Mouse (Mus musculus): ENCODE measurements around the gene Dmrtc2. TPM values are rescaled to one million over a fixed set of nuclear protein-coding genes. Genes with fewer than 3 reads are reported as not detected.

Dmrtc2 gene
- total RNA-seq, 2 experiments from 2014 or later = not detected

DNA sequence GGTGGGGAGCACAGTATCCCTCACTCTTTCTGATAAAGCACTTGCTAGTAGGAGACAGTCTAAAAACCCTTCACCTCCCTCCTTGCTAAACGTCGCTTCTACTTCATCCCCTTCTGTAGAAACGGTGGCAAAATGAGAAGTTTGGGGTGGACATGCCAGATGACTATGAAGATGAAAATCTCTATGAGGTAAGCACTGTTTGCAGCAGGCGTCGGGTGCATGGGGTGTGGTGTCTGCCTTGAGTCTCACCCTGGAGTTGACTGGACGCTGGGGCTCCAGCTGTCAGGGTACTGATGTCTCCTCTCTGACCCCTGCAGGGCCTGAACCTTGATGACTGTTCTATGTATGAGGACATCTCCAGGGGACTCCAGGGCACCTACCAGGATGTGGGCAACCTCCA lies 31.3 kb downstream of the Dmrtc2 start:
- no peak for ATAC-seq (replicated peaks; ENCODE audit: poor library complexity)

DNA sequence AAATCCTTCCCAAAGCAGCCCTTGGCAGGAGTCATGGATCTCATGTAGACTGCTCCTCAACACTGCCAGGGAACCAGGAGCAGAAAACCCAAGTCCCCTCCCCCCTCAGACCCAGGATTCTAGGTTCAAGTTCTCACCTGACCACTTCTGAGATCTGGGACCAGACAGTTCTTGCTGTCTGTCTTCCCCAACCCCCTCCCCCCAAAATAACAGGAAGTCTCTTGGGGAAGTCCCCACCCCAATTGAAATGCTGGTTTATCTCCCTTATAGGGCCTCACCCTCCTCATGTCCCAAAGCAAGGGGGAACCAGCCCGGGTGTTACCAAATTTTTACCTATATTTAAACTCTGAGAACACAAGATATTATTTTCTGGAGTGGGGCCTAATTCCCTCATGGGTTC lies 32.0 kb downstream of the Dmrtc2 start:
- no peak for ATAC-seq (replicated peaks; ENCODE audit: poor library complexity)

DNA sequence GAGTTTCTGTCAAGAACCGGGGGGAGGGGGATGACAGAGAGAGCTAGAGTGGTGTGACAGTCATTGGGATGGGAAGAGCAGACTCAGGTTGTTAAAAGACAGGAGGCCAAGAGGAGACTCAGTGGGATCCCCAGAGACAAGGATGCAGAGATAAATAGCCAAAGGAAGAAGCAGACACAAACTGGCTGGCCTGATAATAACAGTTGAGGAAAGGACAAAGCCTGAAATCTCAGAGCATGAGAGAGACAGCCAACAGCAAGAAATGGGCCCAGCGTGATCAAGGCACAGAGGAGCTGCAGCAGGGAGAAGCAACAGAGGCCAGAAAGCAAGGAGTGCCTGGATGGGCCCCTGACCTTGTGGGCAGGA lies 32.4 kb downstream of the Dmrtc2 start:
- no peak for ATAC-seq (replicated peaks; ENCODE audit: poor library complexity)

DNA sequence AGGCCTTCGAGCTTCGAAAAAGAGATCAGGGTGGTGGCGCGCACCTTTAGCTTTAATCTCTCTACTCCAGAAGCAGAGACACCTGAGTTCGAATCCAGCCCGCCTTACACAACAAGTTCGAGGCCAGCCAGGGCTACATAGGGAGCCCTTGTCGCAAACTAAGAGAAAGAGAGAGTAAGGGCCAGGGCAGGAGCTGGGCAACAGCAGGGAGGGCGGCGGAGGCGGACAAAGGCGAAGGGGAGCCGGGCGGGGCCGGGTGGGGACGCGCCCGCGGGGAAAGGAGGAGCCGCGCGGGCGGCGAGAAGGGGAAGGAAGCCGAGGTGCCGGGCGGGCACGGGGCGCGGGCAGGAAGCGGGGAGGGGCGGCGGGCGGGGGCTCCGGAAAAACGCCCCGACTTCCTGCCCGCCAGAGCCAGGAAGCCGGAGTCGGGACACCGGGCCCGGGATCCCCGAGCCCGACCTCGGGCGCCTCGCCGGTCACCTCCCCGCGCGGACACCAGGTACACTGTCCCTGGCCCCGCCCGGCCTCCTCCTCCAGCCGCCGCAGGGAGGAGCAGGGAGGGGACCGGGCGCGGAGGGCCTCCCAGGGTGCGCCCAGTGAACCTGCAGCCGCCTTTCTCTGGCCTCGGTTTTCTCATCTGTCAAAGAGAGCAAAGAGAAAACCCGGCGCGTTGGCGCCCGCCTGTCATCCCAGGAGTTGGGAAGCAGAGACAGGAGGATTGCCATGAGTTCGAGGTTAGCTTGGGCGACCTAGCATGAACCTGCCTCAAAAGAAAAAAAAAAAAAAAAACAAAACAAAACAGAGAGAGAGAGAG lies 33.0 kb downstream of the Dmrtc2 start, which contains the start of gene Arhgef1:
Gene Arhgef1, plus strand, starts transcription at position 283 of the 814 bp plus-strand sequence.
- peak; percentile 15; the same call in 1 of the 2 replicates for ATAC-seq (replicated peaks; ENCODE audit: poor library complexity)

DNA sequence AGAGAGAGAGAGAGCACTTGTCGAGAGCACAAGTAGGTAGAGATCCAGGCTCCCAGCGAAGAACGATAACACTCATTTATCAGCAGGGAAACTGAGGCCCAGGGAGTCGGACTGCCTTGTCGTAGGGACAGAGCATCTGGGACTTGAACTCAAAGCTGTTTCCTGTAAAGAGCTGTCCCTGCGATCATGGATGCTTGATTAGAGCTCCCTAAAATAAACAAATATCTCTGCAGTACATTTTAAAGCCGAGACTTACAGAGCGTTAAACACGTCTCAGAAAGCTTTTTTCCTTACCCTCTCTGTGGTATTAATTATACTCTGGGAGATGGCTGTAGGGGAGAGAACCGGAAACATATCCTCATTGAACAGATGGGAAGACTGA lies 33.6 kb downstream of the Dmrtc2 start:
- ATAC-seq (replicated peaks; ENCODE audit: poor library complexity) = no peak

DNA sequence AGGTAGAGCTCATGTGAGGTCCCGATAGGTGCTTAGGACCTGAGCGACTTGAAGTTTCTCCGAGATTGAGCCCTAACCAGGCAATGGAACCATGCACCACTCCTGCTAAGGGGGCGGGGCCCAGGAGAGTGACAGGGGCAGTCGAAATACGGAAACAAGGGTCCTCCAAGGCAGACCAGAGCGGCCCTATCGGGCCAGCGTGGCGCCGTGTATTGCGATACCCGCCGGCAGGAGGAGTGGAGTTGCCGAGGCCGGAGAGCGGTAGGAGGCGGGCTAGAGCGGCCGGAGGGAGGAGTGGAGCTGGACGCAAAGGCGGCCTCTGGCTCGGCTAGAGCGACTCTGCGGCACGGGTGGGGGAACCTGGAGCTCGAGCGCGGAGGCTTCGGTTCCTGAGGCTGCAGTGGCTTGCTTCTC lies 34.2 kb downstream of the Dmrtc2 start:
- peak; percentile 83 for ATAC-seq (replicated peaks; ENCODE audit: poor library complexity)

DNA sequence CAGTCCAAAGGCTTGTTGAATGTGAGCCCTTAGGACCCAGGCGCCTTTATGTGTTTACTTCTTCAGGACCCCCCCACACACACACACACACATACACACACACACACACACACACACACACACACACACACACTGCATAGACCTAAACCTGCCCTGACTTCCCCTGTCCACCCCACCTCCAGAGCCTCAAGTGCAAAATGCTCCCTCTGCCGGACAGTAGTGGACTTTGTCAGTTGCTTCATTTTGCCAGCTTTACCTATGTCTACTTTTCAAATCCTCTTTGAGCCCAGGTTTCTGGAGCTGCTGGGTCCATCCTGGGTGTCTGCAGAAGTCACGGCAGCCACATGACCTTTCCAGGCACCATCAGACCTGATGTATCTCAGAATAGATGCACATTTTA lies 35.1 kb downstream of the Dmrtc2 start:
- ATAC-seq (replicated peaks; ENCODE audit: poor library complexity) = peak; percentile 49

GRCm38 (mm10) chr7:24906551-24906950 lies 36.7 kb downstream of the Dmrtc2 start:
- ATAC-seq (replicated peaks; ENCODE audit: poor library complexity) = no peak

GRCm38 (mm10) chr7:24907211-24907748 lies 37.4 kb downstream of the Dmrtc2 start:
- 0 out of 2 replicates have a peak, but pooled peaks have one; percentile 2 for ATAC-seq (replicated peaks; ENCODE audit: poor library complexity)

GRCm38 (mm10) chr7:24912480-24912879 lies 42.6 kb downstream of the Dmrtc2 start:
- no peak for ATAC-seq (replicated peaks; ENCODE audit: poor library complexity)

GRCm38 (mm10) chr7:24918763-24919323 lies 49.0 kb downstream of the Dmrtc2 start:
- no peak for ATAC-seq (replicated peaks; ENCODE audit: poor library complexity)

DNA sequence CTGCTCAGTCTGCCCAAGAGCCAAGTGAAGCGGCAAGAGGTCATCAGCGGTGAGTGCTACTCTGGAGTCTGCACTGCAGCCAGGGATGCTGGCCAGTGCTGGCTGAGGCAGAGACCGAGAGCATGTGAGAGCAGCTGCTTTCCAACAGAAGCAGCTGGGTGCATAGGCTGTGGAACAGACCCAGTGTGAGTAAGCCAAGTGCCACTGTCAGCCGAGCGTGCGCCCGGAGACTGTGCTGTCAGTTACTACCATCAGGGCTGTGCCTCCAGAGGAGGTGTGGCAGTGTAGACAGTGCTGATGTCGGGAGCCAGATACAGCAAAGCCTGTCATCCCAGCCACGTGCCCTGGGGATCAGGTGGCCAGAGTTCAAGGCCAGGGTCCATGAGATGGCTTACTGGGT lies 49.9 kb downstream of the Dmrtc2 start:
- ATAC-seq (replicated peaks; ENCODE audit: poor library complexity) = no peak

Other genes with a start within 250 kb of the Dmrtc2 start
- gene Lypd3, start 233.5 kb upstream of the Dmrtc2 start, total RNA-seq (2015) = not detected in 2 replicates
- gene Lypd3, start 233.5 kb upstream of the Dmrtc2 start, total RNA-seq (2017) = not detected in 2 replicates
- not detected in 2 replicates for gene Tex101, start 193.4 kb upstream of the Dmrtc2 start, total RNA-seq (2015)
- gene Tex101, start 193.4 kb upstream of the Dmrtc2 start, total RNA-seq (2017) = not detected in 2 replicates
- gene BC049730, start 160.8 kb upstream of the Dmrtc2 start, total RNA-seq (2015) = not detected in 2 replicates
- gene BC049730, start 160.8 kb upstream of the Dmrtc2 start, total RNA-seq (2017) = not detected in 2 replicates
- gene Gm4763, start 143.1 kb upstream of the Dmrtc2 start, total RNA-seq (2015) = not detected in 2 replicates
- not detected in 2 replicates for gene Gm4763, start 143.1 kb upstream of the Dmrtc2 start, total RNA-seq (2017)
- gene Cd177, start 109.7 kb upstream of the Dmrtc2 start, total RNA-seq (2015) = 16.4 and 16.9 TPM in 2 replicates
- gene Cd177, start 109.7 kb upstream of the Dmrtc2 start, total RNA-seq (2017) = 23.0 and 36.9 TPM in 2 replicates
- 0.44 and 2.6 TPM in 2 replicates for gene Ceacam10, start 92.9 kb upstream of the Dmrtc2 start, total RNA-seq (2015)
- 1.3 and 2.8 TPM in 2 replicates for gene Ceacam10, start 92.9 kb upstream of the Dmrtc2 start, total RNA-seq (2017)
- 1.2 and 1.5 TPM in 2 replicates for gene Gm9844, start 7.8 kb upstream of the Dmrtc2 start, total RNA-seq (2015)
- gene Gm9844, start 7.8 kb upstream of the Dmrtc2 start, total RNA-seq (2017) = 6.0 and 6.6 TPM in 2 replicates
- gene Lypd4, start 116 bp upstream of the Dmrtc2 start, total RNA-seq (2015) = not detected in 2 replicates
- not detected in 2 replicates for gene Lypd4, start 116 bp upstream of the Dmrtc2 start, total RNA-seq (2017)
- 2,965 and 3,011 TPM in 2 replicates for gene Rps19, start 14.3 kb downstream of the Dmrtc2 start, total RNA-seq (2015)
- 1,012 and 1,228 TPM in 2 replicates for gene Rps19, start 14.3 kb downstream of the Dmrtc2 start, total RNA-seq (2017)
- 0.34 and 0.35 TPM in 2 replicates for gene Cd79a, start 27.3 kb downstream of the Dmrtc2 start, total RNA-seq (2015)
- 0.08 and 0.78 TPM in 2 replicates for gene Cd79a, start 27.3 kb downstream of the Dmrtc2 start, total RNA-seq (2017)
- 58.2 and 67.9 TPM in 2 replicates for gene Arhgef1, start 32.9 kb downstream of the Dmrtc2 start, total RNA-seq (2015)
- gene Arhgef1, start 32.9 kb downstream of the Dmrtc2 start, total RNA-seq (2017) = 36.6 and 46.2 TPM in 2 replicates
- gene Gm4881, start 74.4 kb downstream of the Dmrtc2 start, total RNA-seq (2015) = not detected in 2 replicates
- not detected in 2 replicates for gene Gm4881, start 74.4 kb downstream of the Dmrtc2 start, total RNA-seq (2017)
- 95.6 and 117 TPM in 2 replicates for gene Rabac1, start 102.7 kb downstream of the Dmrtc2 start, total RNA-seq (2015)
- gene Rabac1, start 102.7 kb downstream of the Dmrtc2 start, total RNA-seq (2017) = 89.2 and 101 TPM in 2 replicates
- 24.4 and 35.2 TPM in 2 replicates for gene Atp1a3, start 135.9 kb downstream of the Dmrtc2 start, total RNA-seq (2015)
- gene Atp1a3, start 135.9 kb downstream of the Dmrtc2 start, total RNA-seq (2017) = 18.4 and 28.5 TPM in 2 replicates
- gene Grik5, start 202.3 kb downstream of the Dmrtc2 start, total RNA-seq (2015) = 3.1 and 5.6 TPM in 2 replicates
- gene Grik5, start 202.3 kb downstream of the Dmrtc2 start, total RNA-seq (2017) = 3.4 and 3.9 TPM in 2 replicates
- gene Zfp574, start 202.5 kb downstream of the Dmrtc2 start, total RNA-seq (2015) = 6.2 and 7.6 TPM in 2 replicates
- 4.5 and 4.8 TPM in 2 replicates for gene Zfp574, start 202.5 kb downstream of the Dmrtc2 start, total RNA-seq (2017)

All from megakaryocyte progenitor cell, adult 5-6 weeks (primary cell).